Mouse (Mus musculus) megakaryocyte, embryonic 14.5 days (primary cell): Measurements from ENCODE around the gene Gm15217. TPM values are rescaled to one million over a fixed set of nuclear protein-coding genes. Genes with fewer than 3 reads are reported as not detected.

ENCODE experiments used
- H3K27me3 ChIP-seq: replicated peaks from 2 replicates; pipeline ENCODE3; 2012; ENCODE audit warnings: inconsistent platforms
- H3K36me3 ChIP-seq: replicated peaks from 2 replicates; pipeline ENCODE3; 2012; ENCODE audit warnings: low read length, inconsistent platforms, mixed read lengths
- H3K4me1 ChIP-seq: 2 replicates; pipeline ENCODE4 v1.6.1; 2012; ENCODE audit warnings: inconsistent platforms
- H3K4me3 ChIP-seq: replicated peaks from 2 replicates; pipeline ENCODE3; 2012; ENCODE audit warnings: moderate library complexity, mild to moderate bottlenecking, inconsistent platforms
- H3K9me3 ChIP-seq: 2 replicates; pipeline ENCODE4 v1.6.1; 2012; ENCODE audit warnings: inconsistent platforms
- FLI1 ChIP-seq: IDR thresholded peaks from 2 replicates; pipeline ENCODE4 v1.6.1; 2012; ENCODE audit warnings: low read length, inconsistent platforms, mixed read lengths
- GATA1 ChIP-seq: IDR thresholded peaks from 3 replicates; pipeline ENCODE4 v1.6.1; 2012; ENCODE audit warnings: mixed read lengths, low read length, inconsistent platforms, borderline replicate concordance
- polyA plus RNA-seq: library from polyadenylated mRNA; stranded (reverse); fragments of >175 nt; gene quantifications from 2 replicates; pipeline ENCODE4 v1.2.3, GENCODE M21; 2012; ENCODE audit warnings: low replicate concordance; ENCODE audit not compliant: insufficient read depth

The Gm15217 gene
- polyA plus RNA-seq, 1 experiment, result not detected

- H3K4me3 ChIP-seq, result no peak overlapping the region
- peaks cover 1% of the 10 kb centered on the region; the same call in 1 of the 2 replicates for H3K9me3 ChIP-seq
- no peak for TF ChIP-seq FLI1
- no peak for TF ChIP-seq GATA1
- no peaks in the 10 kb centered on the region for H3K27me3 ChIP-seq
- H3K4me1 ChIP-seq, result no peaks in the 10 kb centered on the region
- no peaks in the 10 kb centered on the region for H3K36me3 ChIP-seq
Observed at GRCm38 (mm10) chr14:46419269-46419668, 40.1 kb downstream of the Gm15217 start.

- Histone ChIP-seq H3K9me3 (peaks cover 5% of the 10 kb centered on the region; the same call in 1 of the 2 replicates), H3K36me3 (no peaks in the 10 kb centered on the region), H3K4me1 (no peaks in the 10 kb centered on the region), H3K4me3 (no peak overlapping the region), H3K27me3 (no peaks in the 10 kb centered on the region)
- no peak for TF ChIP-seq GATA1
- no peak for TF ChIP-seq FLI1
Observed at GRCm38 (mm10) chr14:46421823-46422222, 42.6 kb downstream of the Gm15217 start.

- Histone ChIP-seq H3K4me1 (no peaks in the 10 kb centered on the region), H3K27me3 (no peaks in the 10 kb centered on the region), H3K36me3 (no peaks in the 10 kb centered on the region), H3K4me3 (no peak overlapping the region), H3K9me3 (peaks cover 11% of the 10 kb centered on the region; the same call in 1 of the 2 replicates)
- no peak for TF ChIP-seq FLI1
- no peak for TF ChIP-seq GATA1
Observed at GRCm38 (mm10) chr14:46427251-46427650, 48.0 kb downstream of the Gm15217 start.

GRCm38 (mm10) chr14:46430231-46430630 lies 51.0 kb downstream of the Gm15217 start:
- TF ChIP-seq GATA1 (no peak), FLI1 (no peak)
- H3K4me3 ChIP-seq, result no peak overlapping the region
- H3K27me3 ChIP-seq, result no peaks in the 10 kb centered on the region
- peaks cover 11% of the 10 kb centered on the region; the same call in 1 of the 2 replicates for H3K9me3 ChIP-seq
- no peaks in the 10 kb centered on the region for H3K36me3 ChIP-seq
- no peaks in the 10 kb centered on the region for H3K4me1 ChIP-seq

Other genes starting within 250 kb of the Gm15217 start
- not detected in 2 replicates for gene Bmp4, start 11.3 kb downstream of the Gm15217 start, polyA plus RNA-seq